Mouse (Mus musculus): ENCODE data around the gene Aldh3a2.
"Not testable (repeated sequence)": the region's sequence is repeated elsewhere in the genome, so short reads cannot be mapped to it uniquely, and the experiment has no call there.

Gene Aldh3a2

GRCm38 (mm10) chr11:61174291-61174820 lies 92.9 kb downstream of the Aldh3a2 start:
- peak; percentile 56 for DNase-seq (ENCODE audit: low spot score)

- DNase-seq (ENCODE audit: low spot score), result not testable (repeated sequence)
Observed at GRCm38 (mm10) chr11:61173477-61173876, 93.8 kb downstream of the Aldh3a2 start.
